Mouse (Mus musculus): ENCODE data around the gene Myom1. TPM values are rescaled to one million over a fixed set of nuclear protein-coding genes. Genes with fewer than 3 reads are reported as not detected.
A peak's percentile ranks its signal among the peaks of the same experiment; 100 is the strongest.

The Myom1 gene
- polyA plus RNA-seq, 1 experiment from 2014 or later: 9.2 TPM

DNA sequence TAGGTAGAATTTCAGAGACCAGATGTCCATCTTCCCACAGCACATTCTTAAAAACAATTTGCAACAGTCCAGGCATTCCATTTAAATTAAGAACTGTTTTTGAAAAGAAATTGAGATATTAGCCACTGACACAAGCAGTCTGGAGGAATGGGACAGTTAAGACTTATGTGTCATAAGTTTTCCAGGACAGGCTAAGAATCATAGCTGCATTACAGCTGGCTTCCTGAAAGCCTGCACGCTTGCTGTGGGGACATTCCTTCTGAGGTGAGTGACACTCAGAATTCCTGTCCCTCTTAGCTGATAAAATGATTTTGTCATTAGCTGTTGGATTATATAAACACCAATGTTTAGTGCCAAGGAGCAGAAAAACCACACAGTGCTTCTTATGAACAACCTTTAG lies 167.2 kb downstream of the Myom1 start:
- WGBS: 34% methylated on average over 1 of the region's 1 CpGs
- peaks cover 5% of the 10 kb centered on the region; the same call in 1 of the 2 replicates for H3K4me1 ChIP-seq (ENCODE audit: insufficient read depth, low read depth, low read length)
- no peak overlapping the region for H3K4me3 ChIP-seq (ENCODE audit: low read depth, low read length)
- ATAC-seq (peak; percentile 75), DNase-seq (ENCODE audit: low spot score) (peak; percentile 70)
- peak; percentile 87 for TF ChIP-seq EP300 (IDR thresholded peaks at IDR 0.05)
- TF ChIP-seq CTCF (IDR thresholded peaks at IDR 0.05): no peak
- no peaks in the 10 kb centered on the region for H3K27me3 ChIP-seq (replicated peaks; ENCODE audit: insufficient read depth, low read length)
- H3K27ac ChIP-seq (ENCODE audit: low read length): no peak overlapping the region
- no peaks in the 10 kb centered on the region for H3K36me3 ChIP-seq (ENCODE audit: insufficient read depth, low read length)
- H3K4me2 ChIP-seq (replicated peaks; ENCODE audit: low read depth, low read length): no peak overlapping the region
- no peak overlapping the region for H3K9ac ChIP-seq (replicated peaks; ENCODE audit: low read depth)
- H3K9me3 ChIP-seq (ENCODE audit: low read length): no peaks in the 10 kb centered on the region

DNA sequence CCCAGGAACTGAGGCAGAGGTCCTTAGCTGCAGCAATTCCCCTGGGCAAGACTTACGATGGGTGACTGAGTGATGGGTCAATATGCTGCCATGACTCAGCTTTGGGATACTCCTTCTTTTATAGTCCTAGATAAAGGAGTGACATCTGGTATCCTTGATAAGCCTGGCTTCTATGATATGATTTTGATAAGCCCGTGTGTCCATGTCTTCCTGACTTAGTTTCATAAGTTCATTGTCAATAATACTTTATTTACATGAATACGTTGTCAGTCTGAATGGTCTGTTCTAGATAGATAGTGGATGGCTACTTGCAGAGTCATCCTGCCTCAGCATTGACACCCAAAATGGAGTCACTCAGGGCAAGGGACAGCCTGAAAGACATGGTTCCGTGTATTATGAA lies 168.7 kb downstream of the Myom1 start:
- WGBS: 73% methylated on average over 4 of the region's 4 CpGs
- TF ChIP-seq EP300 (IDR thresholded peaks at IDR 0.05): no peak
- no peak for TF ChIP-seq CTCF (IDR thresholded peaks at IDR 0.05)

More for the DNA sequence above, 168.7 kb downstream of the Myom1 start:
- H3K4me1 ChIP-seq (ENCODE audit: insufficient read depth, low read depth, low read length): peaks cover 5% of the 10 kb centered on the region; the same call in 1 of the 2 replicates
- no peaks in the 10 kb centered on the region for H3K36me3 ChIP-seq (ENCODE audit: insufficient read depth, low read length)
- DNase-seq (ENCODE audit: low spot score) (no peak), ATAC-seq (no peak)
- no peak overlapping the region for H3K4me3 ChIP-seq (ENCODE audit: low read depth, low read length)
- no peaks in the 10 kb centered on the region for H3K27me3 ChIP-seq (replicated peaks; ENCODE audit: insufficient read depth, low read length)
- H3K4me2 ChIP-seq (replicated peaks; ENCODE audit: low read depth, low read length): no peak overlapping the region
- H3K9ac ChIP-seq (replicated peaks; ENCODE audit: low read depth): no peak overlapping the region
- H3K27ac ChIP-seq (ENCODE audit: low read length): no peak overlapping the region
- no peaks in the 10 kb centered on the region for H3K9me3 ChIP-seq (ENCODE audit: low read length)

Other genes with a start within 250 kb of the Myom1 start
- gene Tgif1, start 149.1 kb upstream of the Myom1 start, polyA plus RNA-seq (2015; fragmentation: Nextera tagmentation; extraction: Ambion mirVana): 45.2 and 46.8 TPM in 2 replicates
- gene Myl12a, start 245 bp downstream of the Myom1 start, polyA plus RNA-seq (2015; fragmentation: Nextera tagmentation; extraction: Ambion mirVana): 1,283 and 1,300 TPM in 2 replicates
- gene Lpin2, start 179.9 kb downstream of the Myom1 start, polyA plus RNA-seq (2015; fragmentation: Nextera tagmentation; extraction: Ambion mirVana): 54.1 and 65.8 TPM in 2 replicates